Mouse (Mus musculus) C2C12 (cell line): ENCODE measurements around the gene Csn3. TPM values are rescaled to one million over a fixed set of nuclear protein-coding genes. Genes with fewer than 3 reads are reported as not detected.

Experiments
- H3K27me3 ChIP-seq: one replicate; pipeline ENCODE4 v1.6.1; 2011; ENCODE audit not compliant: control insufficient read depth, insufficient read depth, insufficient read length
- H3K36me3 ChIP-seq: one replicate; pipeline ENCODE4 v1.6.1; 2011; ENCODE audit not compliant: control insufficient read depth, insufficient read depth
- H3K4me3 ChIP-seq: one replicate; pipeline ENCODE4 v1.5.1; 2011; ENCODE audit warnings: mild to moderate bottlenecking, control low read depth; ENCODE audit not compliant: poor library complexity, insufficient read depth, severe bottlenecking
- H3K79me2 ChIP-seq: one replicate; pipeline ENCODE4 v1.6.1; 2011; ENCODE audit not compliant: control insufficient read depth, insufficient read depth
- H3K79me3 ChIP-seq: one replicate; pipeline ENCODE4 v1.6.1; 2011; ENCODE audit warnings: low read depth, control low read depth
- H3ac ChIP-seq: one replicate; pipeline ENCODE3; 2011; ENCODE audit warnings: low read depth; ENCODE audit not compliant: control insufficient read depth, insufficient read length
- CEBPB ChIP-seq: IDR thresholded peaks from one replicate; pipeline ENCODE4 v1.6.1; 2011; ENCODE audit warnings: low read depth, mild to moderate bottlenecking, control low read depth, moderate library complexity
- CTCF ChIP-seq: IDR thresholded peaks from one replicate; pipeline ENCODE4 v1.5.1; 2011; ENCODE audit not compliant: control insufficient read depth, insufficient read depth, insufficient read length
- FOSL1 ChIP-seq: IDR thresholded peaks from one replicate; pipeline ENCODE4 v1.8.0; 2011; ENCODE audit warnings: mild to moderate bottlenecking, low read length; ENCODE audit not compliant: poor library complexity, insufficient read depth, severe bottlenecking
- MAX ChIP-seq: IDR thresholded peaks from one replicate; pipeline ENCODE4 v1.6.1; 2011; ENCODE audit warnings: mild to moderate bottlenecking, control low read depth
- MYOD1 ChIP-seq: IDR thresholded peaks from one replicate; pipeline ENCODE4 v1.6.1; 2011; ENCODE audit warnings: low read depth; ENCODE audit not compliant: control insufficient read depth, insufficient read length
- MYOG ChIP-seq: IDR thresholded peaks from one replicate; pipeline ENCODE4 v1.6.1; 2011; ENCODE audit not compliant: control insufficient read depth, insufficient read length; ENCODE audit errors: extremely low read depth
- USF1 ChIP-seq: IDR thresholded peaks from one replicate; pipeline ENCODE4 v1.6.1; 2011; ENCODE audit warnings: low read depth, mild to moderate bottlenecking, control low read depth, moderate library complexity
- long read RNA-seq, 2 experiments: library from polyadenylated mRNA; unstranded; transcript quantifications; one replicate each; pipeline ENCODE4 v2.0.0; 2019 to 2020
- polyA plus RNA-seq: library from polyadenylated mRNA; unstranded; fragments of >200 nt; fragmentation: generic; extraction: Trizol; gene quantifications from one replicate; pipeline ENCODE4 v1.2.1, GENCODE M21; 2012; ENCODE audit warnings: missing spikeins

The Csn3 gene
- polyA plus RNA-seq = 0.83 TPM
- long read RNA-seq, experiment 1 = 0 reads
- long read RNA-seq, experiment 2 = 0 reads

GRCm38 (mm10) chr5:87925372-87925771 lies at the start of gene Csn3:
Gene Csn3 (plus strand): TSS chr5:87925579.
- TF ChIP-seq FOSL1 = no peak
- no peak for TF ChIP-seq USF1
- no peak for TF ChIP-seq CEBPB
- TF ChIP-seq MYOG = no peak
- no peaks in the 10 kb centered on the region for H3K79me2 ChIP-seq
- no peaks in the 10 kb centered on the region for H3K79me3 ChIP-seq
- no peak within 1 kb of the TSS for H3ac ChIP-seq
- H3K4me3 ChIP-seq = no peak within 1 kb of the TSS
- H3K36me3 ChIP-seq = no peaks in the 10 kb centered on the region
- no peaks in the 10 kb centered on the region for H3K27me3 ChIP-seq

GRCm38 (mm10) chr5:87884729-87885128 lies 40.6 kb upstream of the Csn3 start, which contains the start of gene Odam:
Gene Odam (plus strand): TSS chr5:87885029.
- H3K27me3 ChIP-seq = no peaks in the 10 kb centered on the region
- TF ChIP-seq USF1 = no peak
- no peak for TF ChIP-seq MAX
- TF ChIP-seq CTCF = no peak
- TF ChIP-seq MYOD1 = no peak
- TF ChIP-seq FOSL1 = no peak
- no peak for TF ChIP-seq MYOG
- no peak for TF ChIP-seq CEBPB
- H3K79me2 ChIP-seq = no peaks in the 10 kb centered on the region

GRCm38 (mm10) chr5:87931603-87932002 lies 6.2 kb downstream of the Csn3 start:
- TF ChIP-seq MAX (no peak), MYOD1 (no peak), USF1 (no peak), FOSL1 (no peak), CTCF (no peak), CEBPB (no peak), MYOG (no peak)
- Histone ChIP-seq H3K36me3 (no peaks in the 10 kb centered on the region), H3K4me3 (no peak overlapping the region), H3K79me2 (no peaks in the 10 kb centered on the region), H3K27me3 (no peaks in the 10 kb centered on the region), H3K79me3 (no peaks in the 10 kb centered on the region), H3ac (no peak overlapping the region)

More at GRCm38 (mm10) chr5:87884729-87885128, 40.6 kb upstream of the Csn3 start, which contains the start of gene Odam:
- H3K36me3 ChIP-seq = no peaks in the 10 kb centered on the region
- H3K79me3 ChIP-seq = no peaks in the 10 kb centered on the region
- H3ac ChIP-seq = no peak within 1 kb of the TSS
- no peak within 1 kb of the TSS for H3K4me3 ChIP-seq

GRCm38 (mm10) chr5:87940752-87941151 lies 15.4 kb downstream of the Csn3 start:
- Histone ChIP-seq H3ac (no peak overlapping the region), H3K79me3 (no peaks in the 10 kb centered on the region), H3K4me3 (no peak overlapping the region), H3K79me2 (no peaks in the 10 kb centered on the region), H3K36me3 (no peaks in the 10 kb centered on the region), H3K27me3 (no peaks in the 10 kb centered on the region)
- no peak for TF ChIP-seq MYOD1
- no peak for TF ChIP-seq MYOG
- no peak for TF ChIP-seq CTCF
- TF ChIP-seq MAX = no peak
- no peak for TF ChIP-seq USF1
- TF ChIP-seq FOSL1 = no peak
- TF ChIP-seq CEBPB = no peak

- no peak for TF ChIP-seq MYOG
- no peak for TF ChIP-seq MAX
- TF ChIP-seq CEBPB = no peak
- no peaks in the 10 kb centered on the region for H3K36me3 ChIP-seq
These were observed 17.1 kb downstream of the Csn3 start for GRCm38 (mm10) chr5:87942515-87942914.

GRCm38 (mm10) chr5:87951836-87952235 lies 26.5 kb downstream of the Csn3 start:
- Histone ChIP-seq H3K79me2 (no peaks in the 10 kb centered on the region), H3K27me3 (no peaks in the 10 kb centered on the region), H3K4me3 (no peak overlapping the region), H3K79me3 (no peaks in the 10 kb centered on the region), H3ac (no peak overlapping the region), H3K36me3 (no peaks in the 10 kb centered on the region)
- TF ChIP-seq CTCF (no peak), CEBPB (no peak), USF1 (no peak), MYOG (no peak), MYOD1 (no peak), FOSL1 (no peak), MAX (no peak)

More at GRCm38 (mm10) chr5:87942515-87942914, 17.1 kb downstream of the Csn3 start:
- Histone ChIP-seq H3K27me3 (no peaks in the 10 kb centered on the region), H3K79me2 (no peaks in the 10 kb centered on the region), H3K4me3 (no peak overlapping the region), H3ac (no peak overlapping the region), H3K79me3 (no peaks in the 10 kb centered on the region)
